Comparison of ENCODE assay signal across 8 mouse cellular contexts in genomic region chr7:139950283-139950971, GRCm38 (mm10). TPM values are rescaled to one million over a fixed set of nuclear protein-coding genes. Genes with fewer than 3 reads are reported as not detected.
DNase-seq lines count a peak whose midpoint lies in the region; ATAC-seq lines count a peak whose summit lies in the region.

No protein-coding gene starts in this region.

- H3K4me1 ChIP-seq in stomach, embryonic 16.5 days (ENCODE audit: control insufficient read depth, insufficient read depth, low read length), result peaks cover 3% of the 10 kb centered on the region; the same call in 1 of the 2 replicates

- H3K36me3 ChIP-seq in stomach, embryonic 16.5 days (ENCODE audit: control insufficient read depth, insufficient read depth, low read length), result no peaks in the 10 kb centered on the region

- peak overlapping the region; percentile 58 for H3K27ac ChIP-seq in stomach, embryonic 16.5 days (ENCODE audit: low read length)

- peak overlapping the region; percentile 62 for H3K4me3 ChIP-seq in stomach, embryonic 16.5 days (replicated peaks; ENCODE audit: low read length)

- no peaks in the 10 kb centered on the region for H3K9me3 ChIP-seq in stomach, embryonic 16.5 days (replicated peaks; ENCODE audit: control insufficient read depth, low read length)

- peak; percentile 32 for DNase-seq in urinary bladder, postnatal 25 days (ENCODE audit: low spot score)
- no peak for DNase-seq in urinary bladder, postnatal 4 days (ENCODE audit: low spot score in 2 of 2)
- peak; percentile 57 to 70 for DNase-seq in heart, postnatal 10 days
- DNase-seq in kidney, postnatal 4 days, result peak; percentile 65 to 75
- no peak for DNase-seq in left cerebral cortex, adult 9 months (ENCODE audit: low spot score in 2 of 2)

- peaks cover 15% of the 10 kb centered on the region for H3K27me3 ChIP-seq in stomach, embryonic 16.5 days (ENCODE audit: control insufficient read depth, insufficient read depth, low read length)

- peak; percentile 64 for ATAC-seq in erythroblast, adult 5-6 weeks (replicated peaks; ENCODE audit: low FRiP score, poor library complexity, severe bottlenecking)
- peak; percentile 78 for ATAC-seq in megakaryocyte-erythroid progenitor cell, adult 5-6 weeks (replicated peaks; ENCODE audit: low FRiP score, low TSS enrichment, poor library complexity, severe bottlenecking)
- ATAC-seq in stomach, embryonic 16.5 days (ENCODE audit: insufficient read depth, low FRiP score), result peak; percentile 80

- WGBS in stomach, embryonic 16.5 days, result under 1% methylated on average over 33 of the region's 33 CpGs

- peak overlapping the region; percentile 76 for H3K9ac ChIP-seq in stomach, embryonic 16.5 days (ENCODE audit: low read length)

- H3K4me2 ChIP-seq in stomach, embryonic 16.5 days (ENCODE audit: low read depth, low read length), result peak overlapping the region; percentile 90

- intact Hi-C loops in heart, postnatal 10 days (cut with DNase I), result no loop called here

RNA-seq across cellular contexts. Expression of gene Utf1, which starts 6.8 kb away (rescaled TPM):
- not detected in 2 replicates for total RNA-seq in erythroblast, adult 5-6 weeks (2015; ENCODE audit: low replicate concordance)
- not detected in 2 replicates for total RNA-seq in erythroblast, adult 5-6 weeks (2017; ENCODE audit: low replicate concordance)
- total RNA-seq in heart, postnatal 10 days (2021), result not detected
- not detected in 2 replicates for total RNA-seq in megakaryocyte-erythroid progenitor cell, adult 5-6 weeks (2014; fragmentation: Nextera tagmentation)
- not detected in 2 replicates for total RNA-seq in megakaryocyte-erythroid progenitor cell, adult 5-6 weeks (2017)
- not detected in 2 replicates for polyA plus RNA-seq in stomach, embryonic 16.5 days (2015; fragmentation: Nextera tagmentation; extraction: Ambion mirVana)

RNA-seq across cellular contexts. Expression of gene 6430531B16Rik, which starts 28.1 kb away (rescaled TPM):
- total RNA-seq in erythroblast, adult 5-6 weeks (2015; ENCODE audit: low replicate concordance), result not detected in 2 replicates
- total RNA-seq in erythroblast, adult 5-6 weeks (2017; ENCODE audit: low replicate concordance), result 2.0 TPM in 1 of 2 replicates, not detected in the other
- not detected for total RNA-seq in heart, postnatal 10 days (2021)
- not detected in 2 replicates for total RNA-seq in megakaryocyte-erythroid progenitor cell, adult 5-6 weeks (2014; fragmentation: Nextera tagmentation)
- total RNA-seq in megakaryocyte-erythroid progenitor cell, adult 5-6 weeks (2017), result 1.0 TPM in 1 of 2 replicates, not detected in the other
- 0.24 and 0.34 TPM in 2 replicates for polyA plus RNA-seq in stomach, embryonic 16.5 days (2015; fragmentation: Nextera tagmentation; extraction: Ambion mirVana)

RNA-seq across cellular contexts. Expression of gene Adam8, which starts 41.9 kb away (rescaled TPM):
- total RNA-seq in erythroblast, adult 5-6 weeks (2015; ENCODE audit: low replicate concordance), result 6.9 and 8.3 TPM in 2 replicates
- total RNA-seq in erythroblast, adult 5-6 weeks (2017; ENCODE audit: low replicate concordance), result 7.3 and 7.8 TPM in 2 replicates
- under 1 TPM; 0.30 to 0.86 TPM for total RNA-seq in heart, postnatal 10 days (2021)
- total RNA-seq in megakaryocyte-erythroid progenitor cell, adult 5-6 weeks (2014; fragmentation: Nextera tagmentation), result 1.5 and 4.5 TPM in 2 replicates
- 0.34 and 2.6 TPM in 2 replicates for total RNA-seq in megakaryocyte-erythroid progenitor cell, adult 5-6 weeks (2017)
- 3.0 and 4.1 TPM in 2 replicates for polyA plus RNA-seq in stomach, embryonic 16.5 days (2015; fragmentation: Nextera tagmentation; extraction: Ambion mirVana)

RNA-seq across cellular contexts. Expression of gene Kndc1, which starts 55.9 kb away (rescaled TPM):
- not detected in 2 replicates for total RNA-seq in erythroblast, adult 5-6 weeks (2015; ENCODE audit: low replicate concordance)
- total RNA-seq in erythroblast, adult 5-6 weeks (2017; ENCODE audit: low replicate concordance), result not detected in 2 replicates
- not detected for total RNA-seq in heart, postnatal 10 days (2021)
- not detected in 2 replicates for total RNA-seq in megakaryocyte-erythroid progenitor cell, adult 5-6 weeks (2014; fragmentation: Nextera tagmentation)
- not detected in 2 replicates for total RNA-seq in megakaryocyte-erythroid progenitor cell, adult 5-6 weeks (2017)
- polyA plus RNA-seq in stomach, embryonic 16.5 days (2015; fragmentation: Nextera tagmentation; extraction: Ambion mirVana), result 0.19 and 0.22 TPM in 2 replicates

Comparison
In these comparisons a context has a peak if more than half of its experiments do, and no peak if none do; other contexts are left out.
1. DNase-seq: peak in urinary bladder, postnatal 25 days (single experiment), heart, postnatal 10 days (2 of 2) and kidney, postnatal 4 days (2 of 2); none in urinary bladder, postnatal 4 days (0 of 2) and left cerebral cortex, adult 9 months (0 of 2).
2. Peak in every context shown above with its lines, with median percentiles within 50 percentile points of each other: ATAC-seq.